Mouse (Mus musculus) forebrain, postnatal 0 days (tissue): Measurements from ENCODE around the gene Nos2. TPM values are rescaled to one million over a fixed set of nuclear protein-coding genes. Genes with fewer than 3 reads are reported as not detected.
"Not testable (repeated sequence)": the region's sequence is repeated elsewhere in the genome, so short reads cannot be mapped to it uniquely, and the experiment has no call there.

ENCODE experiments used
- ATAC-seq: fragments of 200-750 bp; cut with Nextera tagmentation; 2 replicates; pipeline ENCODE4 v1.8.0; 2017; ENCODE audit warnings: mild to moderate bottlenecking, moderate library complexity
- DNase-seq: peaks from one replicate; pipeline ENCODE4 v3.0.0-alpha.2; 2015
- H3K27ac ChIP-seq: fragments of 300-500 bp; sonication (generic); 2 replicates; pipeline ENCODE4 v1.5.1; 2014; ENCODE audit warnings: low read depth, mild to moderate bottlenecking, antibody characterized with exemption, low read length, moderate library complexity, mixed read lengths
- H3K27me3 ChIP-seq: fragments of 300-500 bp; sonication (generic); 2 replicates; pipeline ENCODE4 v1.6.1; 2014; ENCODE audit warnings: mild to moderate bottlenecking, low read length, mixed read lengths; ENCODE audit not compliant: insufficient read depth
- H3K36me3 ChIP-seq: fragments of 300-500 bp; sonication (generic); 2 replicates; pipeline ENCODE4 v1.6.1; 2014; ENCODE audit warnings: mild to moderate bottlenecking, moderate library complexity; ENCODE audit not compliant: insufficient read depth
- H3K4me1 ChIP-seq: fragments of 300-500 bp; sonication (generic); 2 replicates; pipeline ENCODE4 v1.6.1; 2014; ENCODE audit warnings: antibody characterized with exemption; ENCODE audit not compliant: insufficient read depth
- H3K4me2 ChIP-seq: fragments of 300-500 bp; sonication (generic); 2 replicates; pipeline ENCODE4 v1.6.1; 2014; ENCODE audit warnings: low read depth, mild to moderate bottlenecking, moderate library complexity
- H3K4me3 ChIP-seq: fragments of 300-500 bp; sonication (generic); 2 replicates; pipeline ENCODE4 v1.5.1; 2014; ENCODE audit warnings: low read depth, low read length, mixed read lengths
- H3K9ac ChIP-seq: fragments of 300-500 bp; sonication (generic); 2 replicates; pipeline ENCODE4 v1.6.1; 2014; ENCODE audit warnings: mild to moderate bottlenecking
- H3K9me3 ChIP-seq: fragments of 300-500 bp; sonication (generic); 2 replicates; pipeline ENCODE4 v1.6.1; 2016; ENCODE audit warnings: low read length
- CTCF ChIP-seq: sonication (generic); IDR thresholded peaks from 2 replicates; pipeline ENCODE4 v1.5.1; 2016; ENCODE audit warnings: antibody characterized with exemption, control low read depth, low read depth
- WGBS: fragments of 180-500 bp; shearing (Covaris S2); extraction: QIAGEN DNeasy Blood & Tissue Kit; methylation state at CpG from one replicate; pipeline ENCODE4 v1.1.7; 2014; 5-methylcytosine and 5-hydroxymethylcytosine counted together
- polyA plus RNA-seq: library from polyadenylated mRNA; unstranded; fragments of >200 nt; fragmentation: Nextera tagmentation; extraction: Ambion mirVana; gene quantifications from 2 replicates; pipeline ENCODE4 v1.2.1, GENCODE M21; 2015
- total RNA-seq: library from RNA; depleted of rRNA; stranded (reverse); fragments of >200 nt; gene quantifications from 2 replicates; pipeline ENCODE4 v1.2.3, GENCODE M21; 2014; rRNA removed

The Nos2 gene
- total and polyA plus RNA-seq, 2 experiments from 2014 or later, result 0.24 to 0.51 TPM

DNA sequence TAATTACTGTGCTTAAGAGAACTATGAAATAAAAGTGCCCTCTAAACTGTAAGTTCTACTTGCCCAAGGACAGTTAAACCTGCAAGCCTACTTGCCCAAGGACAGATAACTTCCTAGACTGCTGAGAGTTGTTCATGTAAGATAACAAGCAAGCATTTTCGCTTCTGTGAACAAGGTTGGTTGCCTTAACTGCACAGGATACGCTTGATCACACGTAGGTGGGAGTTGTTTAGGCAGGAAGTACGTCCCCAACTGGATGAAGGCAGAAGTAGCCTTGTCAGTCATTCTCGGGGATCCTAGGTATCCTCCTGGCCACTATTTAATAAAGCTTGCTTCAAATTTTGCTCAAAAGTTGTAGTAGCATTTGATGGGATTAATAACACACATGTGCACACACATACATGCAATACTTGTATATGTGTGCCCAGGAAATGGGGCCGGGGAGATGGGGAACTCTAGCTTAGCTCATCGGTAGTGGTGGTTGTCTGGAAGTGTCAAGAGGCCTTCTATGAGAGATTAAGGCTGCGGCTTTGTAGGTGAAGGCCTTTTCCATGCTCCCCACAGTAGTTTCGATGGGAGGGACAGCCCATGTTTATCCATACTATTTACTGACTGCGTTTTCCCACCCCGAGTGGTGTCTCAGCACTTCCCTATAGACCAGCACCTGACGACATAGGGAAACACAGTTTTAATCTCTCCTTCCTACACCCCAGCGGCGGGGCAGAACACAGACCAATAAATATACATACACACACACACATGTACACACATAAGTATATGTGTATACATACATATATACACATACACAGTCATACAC is 85.2 kb downstream of the Nos2 start:
- no peaks in the 10 kb centered on the region for H3K4me1 ChIP-seq
- H3K4me3 ChIP-seq, result no peak overlapping the region
- DNase-seq (no peak), ATAC-seq (no peak)
- no peaks in the 10 kb centered on the region for H3K27me3 ChIP-seq
- no peaks in the 10 kb centered on the region for H3K9me3 ChIP-seq
- H3K36me3 ChIP-seq, result no peaks in the 10 kb centered on the region
- H3K27ac ChIP-seq, result no peak overlapping the region
- TF ChIP-seq CTCF, result no peak
- no peak overlapping the region for H3K9ac ChIP-seq
- H3K4me2 ChIP-seq, result no peak overlapping the region
- 89% methylated on average over 14 of the region's 14 CpGs for WGBS

DNA sequence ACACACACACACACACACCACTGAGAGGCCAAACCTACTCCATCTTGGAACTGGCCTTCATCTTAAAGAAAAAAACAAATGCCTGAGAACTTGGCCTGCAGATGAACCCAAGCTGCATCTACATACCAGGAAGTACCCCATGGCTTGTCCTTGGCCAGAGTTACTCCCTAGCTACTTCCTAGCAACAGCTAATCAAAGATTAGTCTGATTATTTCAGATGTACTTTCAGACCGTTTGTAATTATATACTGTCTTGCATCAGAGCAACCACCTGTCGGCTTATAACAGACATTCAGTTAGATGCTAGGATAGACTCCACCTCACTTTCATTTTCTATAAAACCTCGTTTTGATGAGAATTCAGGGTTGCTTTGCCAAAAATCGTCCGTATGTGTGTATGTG is 85.8 kb downstream of the Nos2 start:
- no peak overlapping the region for H3K4me3 ChIP-seq

DNA sequence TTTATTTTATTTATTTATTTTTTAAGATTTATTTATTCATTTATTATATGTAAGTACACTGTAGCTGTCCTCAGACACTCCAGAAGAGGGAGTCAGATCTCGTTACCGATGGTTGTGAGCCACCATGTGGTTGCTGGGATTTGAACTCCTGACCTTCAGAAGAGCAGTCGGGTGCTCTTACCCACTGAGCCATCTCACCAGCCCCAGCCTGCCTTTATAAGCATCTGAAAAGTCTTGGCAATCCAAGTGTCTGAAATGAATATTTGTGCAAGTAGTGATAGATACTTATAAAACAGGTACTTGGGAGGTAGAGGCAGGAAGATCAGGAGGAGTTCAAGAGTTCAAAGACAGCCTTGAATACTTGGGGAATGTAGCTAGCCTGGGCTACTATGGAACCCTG is 86.8 kb downstream of the Nos2 start:
- not testable (repeated sequence) for H3K9me3 ChIP-seq, H3K4me3 ChIP-seq, H3K36me3 ChIP-seq, H3K9ac ChIP-seq, H3K27me3 ChIP-seq, H3K4me1 ChIP-seq, DNase-seq, H3K4me2 ChIP-seq, ATAC-seq, H3K27ac ChIP-seq
- WGBS, result 90% methylated on average over 3 of the region's 3 CpGs

More for the DNA sequence above, 85.8 kb downstream of the Nos2 start:
- no peaks in the 10 kb centered on the region for H3K4me1 ChIP-seq
- 58% methylated on average over 5 of the region's 5 CpGs for WGBS
- no peaks in the 10 kb centered on the region for H3K27me3 ChIP-seq
- no peak for TF ChIP-seq CTCF
- H3K9me3 ChIP-seq, result no peaks in the 10 kb centered on the region
- H3K36me3 ChIP-seq, result no peaks in the 10 kb centered on the region
- no peak overlapping the region for H3K27ac ChIP-seq
- ATAC-seq (no peak), DNase-seq (no peak)
- no peak overlapping the region for H3K4me2 ChIP-seq
- no peak overlapping the region for H3K9ac ChIP-seq

DNA sequence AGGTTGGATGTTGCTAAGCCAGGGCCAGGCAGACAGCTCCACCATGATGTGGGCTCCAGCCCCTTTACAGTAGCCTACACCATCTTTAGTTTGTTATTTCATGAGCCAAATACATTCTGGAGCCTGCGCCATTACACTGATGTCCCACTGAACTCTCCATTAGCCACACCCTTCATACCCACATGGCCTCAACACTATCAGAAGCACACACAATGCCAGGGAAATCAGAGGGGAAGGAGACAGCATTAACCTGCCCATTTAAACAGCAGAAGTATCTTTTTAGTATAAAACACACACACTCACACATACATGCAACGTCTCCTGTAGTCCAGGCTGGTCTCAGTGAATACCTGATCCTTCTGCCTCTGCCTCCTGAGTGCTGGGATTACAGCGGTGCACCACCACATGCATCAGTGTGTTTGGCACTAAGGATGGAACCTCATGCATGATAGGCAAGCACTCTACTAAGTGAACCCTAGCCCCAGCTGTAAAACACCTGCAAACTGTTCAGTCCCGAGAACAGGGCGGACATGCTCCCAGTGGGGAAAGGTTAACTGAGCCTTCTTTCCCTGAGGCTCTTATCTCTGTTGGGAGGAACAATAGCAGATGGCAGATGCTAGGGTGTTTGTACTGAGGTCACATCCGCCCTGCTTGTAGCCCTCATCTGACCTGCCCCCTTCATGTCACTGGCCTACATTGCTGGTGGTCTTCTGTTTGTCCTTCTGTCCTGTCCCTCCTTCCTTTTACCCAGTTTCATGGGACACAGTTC is 87.6 kb downstream of the Nos2 start:
- Histone ChIP-seq H3K4me3 (no peak overlapping the region), H3K9me3 (no peaks in the 10 kb centered on the region), H3K4me1 (no peaks in the 10 kb centered on the region), H3K27me3 (no peaks in the 10 kb centered on the region), H3K9ac (no peak overlapping the region), H3K36me3 (no peaks in the 10 kb centered on the region), H3K4me2 (no peak overlapping the region), H3K27ac (no peak overlapping the region)
- no peak for TF ChIP-seq CTCF
- no peak for ATAC-seq
- DNase-seq, result no peak
- WGBS, result 86% methylated on average over 6 of the region's 6 CpGs

DNA sequence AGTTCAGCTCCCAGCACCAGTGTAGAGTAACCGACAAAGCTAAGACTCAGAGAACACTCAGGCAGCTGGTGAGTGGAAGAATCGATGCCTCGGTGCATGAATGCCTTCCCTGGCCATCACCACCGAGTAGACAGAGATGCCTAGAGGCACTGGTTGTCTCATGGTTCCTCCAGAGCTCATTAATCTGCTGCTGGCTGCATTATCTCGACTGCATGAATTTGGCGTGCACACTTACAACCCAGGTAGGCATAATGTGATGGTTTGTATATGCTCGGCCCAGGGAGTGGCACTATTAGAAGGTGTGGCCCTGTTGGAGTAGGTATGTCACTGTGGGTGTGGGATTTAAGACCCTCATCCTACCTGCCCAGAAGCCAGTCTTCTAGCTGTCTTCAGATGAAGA is 88.3 kb downstream of the Nos2 start:
- no peak overlapping the region for H3K4me2 ChIP-seq
- H3K4me3 ChIP-seq, result no peak overlapping the region
- no peak for TF ChIP-seq CTCF
- H3K4me1 ChIP-seq, result no peaks in the 10 kb centered on the region
- no peaks in the 10 kb centered on the region for H3K36me3 ChIP-seq
- H3K9me3 ChIP-seq, result no peaks in the 10 kb centered on the region
- H3K27me3 ChIP-seq, result no peaks in the 10 kb centered on the region
- H3K27ac ChIP-seq, result no peak overlapping the region
- no peak for DNase-seq
- ATAC-seq, result no peak
- no peak overlapping the region for H3K9ac ChIP-seq
- WGBS, result 86% methylated on average over 7 of the region's 7 CpGs

Other genes starting within 250 kb of the Nos2 start
- 43.1 and 43.2 TPM in 2 replicates for gene Nlk, start 223.4 kb upstream of the Nos2 start, total RNA-seq
- 26.0 and 27.8 TPM in 2 replicates for gene Nlk, start 223.4 kb upstream of the Nos2 start, polyA plus RNA-seq
- gene Ccnq, start 169.1 kb upstream of the Nos2 start, total RNA-seq, result 28.3 and 30.7 TPM in 2 replicates
- gene Ccnq, start 169.1 kb upstream of the Nos2 start, polyA plus RNA-seq, result 31.8 and 33.1 TPM in 2 replicates
- 24.4 and 40.2 TPM in 2 replicates for gene Lyrm9, start 94.2 kb upstream of the Nos2 start, total RNA-seq
- gene Lyrm9, start 94.2 kb upstream of the Nos2 start, polyA plus RNA-seq, result 37.8 and 41.5 TPM in 2 replicates
- 8.6 and 13.9 TPM in 2 replicates for gene Lgals9, start 64.2 kb downstream of the Nos2 start, total RNA-seq
- gene Lgals9, start 64.2 kb downstream of the Nos2 start, polyA plus RNA-seq, result 20.5 and 21.7 TPM in 2 replicates
- 30.0 and 33.2 TPM in 2 replicates for gene Ksr1, start 225.6 kb downstream of the Nos2 start, total RNA-seq
- 2.0 and 2.7 TPM in 2 replicates for gene Ksr1, start 225.6 kb downstream of the Nos2 start, polyA plus RNA-seq